Mouse (Mus musculus) midbrain, embryonic 15.5 days (tissue): ENCODE measurements around the gene Tmem8. TPM values are rescaled to one million over a fixed set of nuclear protein-coding genes. Genes with fewer than 3 reads are reported as not detected.

ENCODE experiments used
- ATAC-seq: fragments of 200-750 bp; cut with Nextera tagmentation; replicated peaks from 2 replicates; pipeline ENCODE4 v1.8.0; 2017; ENCODE audit warnings: moderate TSS enrichment
- H3K27ac ChIP-seq: fragments of 300-500 bp; sonication (generic); 2 replicates; pipeline ENCODE4 v1.5.1; 2015; ENCODE audit warnings: mild to moderate bottlenecking, inconsistent platforms
- H3K27me3 ChIP-seq: fragments of 300-500 bp; sonication (generic); replicated peaks from 2 replicates; pipeline ENCODE4 v1.6.1; 2015; ENCODE audit warnings: inconsistent platforms
- H3K36me3 ChIP-seq: fragments of 300-500 bp; sonication (generic); replicated peaks from 2 replicates; pipeline ENCODE4 v1.6.1; 2015; ENCODE audit warnings: inconsistent platforms
- H3K4me1 ChIP-seq: fragments of 300-500 bp; sonication (generic); 2 replicates; pipeline ENCODE4 v1.6.1; 2015; ENCODE audit warnings: inconsistent platforms
- H3K4me2 ChIP-seq: fragments of 300-500 bp; sonication (generic); 2 replicates; pipeline ENCODE4 v1.6.1; 2015; ENCODE audit warnings: inconsistent platforms, mild to moderate bottlenecking, moderate library complexity
- H3K4me3 ChIP-seq: fragments of 300-500 bp; sonication (generic); 2 replicates; pipeline ENCODE4 v1.5.1; 2015; ENCODE audit warnings: mild to moderate bottlenecking, inconsistent platforms
- H3K9ac ChIP-seq: fragments of 300-500 bp; sonication (generic); 2 replicates; pipeline ENCODE4 v1.6.1; 2015; ENCODE audit warnings: mild to moderate bottlenecking, inconsistent platforms
- H3K9me3 ChIP-seq: fragments of 300-500 bp; sonication (generic); 2 replicates; pipeline ENCODE4 v1.6.1; 2016; ENCODE audit warnings: inconsistent platforms
- WGBS: fragments of 180-500 bp; shearing (Covaris S2); methylation state at CpG from one replicate; pipeline ENCODE4 v1.1.7; 2015; ENCODE audit warnings: mixed read lengths; 5-methylcytosine and 5-hydroxymethylcytosine counted together
- polyA plus RNA-seq: library from polyadenylated mRNA; unstranded; fragments of >200 nt; fragmentation: Nextera tagmentation; extraction: Ambion mirVana; gene quantifications from 2 replicates; pipeline ENCODE4 v1.2.1, GENCODE M21; 2015

The Tmem8 gene
- polyA plus RNA-seq, result 4.0 and 4.6 TPM in 2 replicates

GRCm38 (mm10) chr17:26113181-26113948 is at the start of gene Tmem8:
TSS of gene Tmem8 (plus strand) at chr17:26113299.
- under 1% methylated on average over 66 of the region's 75 CpGs for WGBS
- peak within 1 kb of the TSS; percentile 75 for H3K4me3 ChIP-seq
- no peaks in the 10 kb centered on the region for H3K36me3 ChIP-seq
- peak within 1 kb of the TSS; percentile 75 for H3K4me2 ChIP-seq
- ATAC-seq, result peak; percentile 77
- H3K4me1 ChIP-seq, result peaks cover 6% of the 10 kb centered on the region
- peaks cover 37% of the 10 kb centered on the region for H3K27me3 ChIP-seq
- peak within 1 kb of the TSS; percentile 67 for H3K9ac ChIP-seq
- no peaks in the 10 kb centered on the region for H3K9me3 ChIP-seq
- peak within 1 kb of the TSS; percentile 64 for H3K27ac ChIP-seq

GRCm38 (mm10) chr17:26064916-26065315 is 48.2 kb upstream of the Tmem8 start:
- Histone ChIP-seq H3K4me1 (peaks cover 69% of the 10 kb centered on the region), H3K9ac (no peak overlapping the region), H3K4me3 (0 out of 2 replicates have a peak overlapping the region, but pooled peaks have one; percentile 0), H3K27ac (no peak overlapping the region), H3K27me3 (no peaks in the 10 kb centered on the region), H3K36me3 (peaks cover 9% of the 10 kb centered on the region; the same call in 1 of the 2 replicates), H3K4me2 (peak overlapping the region; percentile 98), H3K9me3 (no peaks in the 10 kb centered on the region)
- 70% methylated on average over 6 of the region's 6 CpGs for WGBS
- no peak for ATAC-seq

- Histone ChIP-seq H3K9me3 (no peaks in the 10 kb centered on the region), H3K9ac (peak overlapping the region; percentile 93), H3K27ac (no peak overlapping the region), H3K4me3 (peak overlapping the region; percentile 83), H3K4me1 (peaks cover 65% of the 10 kb centered on the region), H3K27me3 (0 out of 2 replicates have a peak, but pooled peaks cover 3% of the 10 kb centered on the region), H3K4me2 (peak overlapping the region; percentile 98), H3K36me3 (peaks cover 9% of the 10 kb centered on the region; the same call in 1 of the 2 replicates)
- ATAC-seq, result no peak
- 90% methylated on average over 7 of the region's 7 CpGs for WGBS
Measured at GRCm38 (mm10) chr17:26066488-26067020, 46.5 kb upstream of the Tmem8 start.

GRCm38 (mm10) chr17:26068024-26068830 is 44.9 kb upstream of the Tmem8 start:
- peak; percentile 48; the same call in 1 of the 2 replicates for ATAC-seq
- H3K4me1 ChIP-seq, result peaks cover 50% of the 10 kb centered on the region
- H3K27me3 ChIP-seq, result 0 out of 2 replicates have a peak, but pooled peaks cover 3% of the 10 kb centered on the region

GRCm38 (mm10) chr17:26068831-26069739 is 44.0 kb upstream of the Tmem8 start, which contains the start of gene Rab11fip3:
TSS of gene Rab11fip3 (minus strand) at chr17:26069555.
- peak; percentile 94 for ATAC-seq
- Histone ChIP-seq H3K36me3 (no peaks in the 10 kb centered on the region), H3K9ac (peak within 1 kb of the TSS; percentile 93), H3K4me3 (peak within 1 kb of the TSS; percentile 83), H3K4me2 (peak within 1 kb of the TSS; percentile 98), H3K27me3 (0 out of 2 replicates have a peak, but pooled peaks cover 3% of the 10 kb centered on the region), H3K27ac (peak within 1 kb of the TSS; percentile 91), H3K9me3 (no peaks in the 10 kb centered on the region), H3K4me1 (peaks cover 41% of the 10 kb centered on the region)
- WGBS, result under 1% methylated on average over 94 of the region's 94 CpGs

More at GRCm38 (mm10) chr17:26068024-26068830, 44.9 kb upstream of the Tmem8 start:
- Histone ChIP-seq H3K4me3 (peak overlapping the region; percentile 83), H3K36me3 (0 out of 2 replicates have a peak, but pooled peaks cover 2% of the 10 kb centered on the region), H3K27ac (peak overlapping the region; percentile 91), H3K9me3 (no peaks in the 10 kb centered on the region), H3K9ac (peak overlapping the region; percentile 93), H3K4me2 (peak overlapping the region; percentile 98)
- 1% methylated on average over 44 of the region's 44 CpGs for WGBS

GRCm38 (mm10) chr17:26070136-26070535 is 43.0 kb upstream of the Tmem8 start:
- Histone ChIP-seq H3K27ac (no peak overlapping the region), H3K27me3 (0 out of 2 replicates have a peak, but pooled peaks cover 3% of the 10 kb centered on the region), H3K9me3 (no peaks in the 10 kb centered on the region), H3K4me1 (peaks cover 30% of the 10 kb centered on the region), H3K4me3 (peak overlapping the region; percentile 83), H3K4me2 (peak overlapping the region; percentile 98), H3K36me3 (no peaks in the 10 kb centered on the region), H3K9ac (peak overlapping the region; percentile 93; the same call in 1 of the 2 replicates)
- WGBS, result 38% methylated on average over 6 of the region's 6 CpGs
- ATAC-seq, result no peak

- H3K36me3 ChIP-seq, result no peaks in the 10 kb centered on the region
- H3K27ac ChIP-seq, result no peak overlapping the region
- 0 out of 2 replicates have a peak, but pooled peaks cover 3% of the 10 kb centered on the region for H3K27me3 ChIP-seq
- H3K4me3 ChIP-seq, result no peak overlapping the region
- no peaks in the 10 kb centered on the region for H3K9me3 ChIP-seq
- no peaks in the 10 kb centered on the region for H3K4me1 ChIP-seq
- no peak overlapping the region for H3K9ac ChIP-seq
- H3K4me2 ChIP-seq, result no peak overlapping the region
- WGBS, result 74% methylated on average over 3 of the region's 3 CpGs
- no peak for ATAC-seq
Measured at GRCm38 (mm10) chr17:26075246-26075645, 37.9 kb upstream of the Tmem8 start.

- no peak for ATAC-seq
- no peak overlapping the region for H3K9ac ChIP-seq
Measured at GRCm38 (mm10) chr17:26078851-26079250, 34.2 kb upstream of the Tmem8 start.

GRCm38 (mm10) chr17:26080867-26081266 is 32.2 kb upstream of the Tmem8 start:
- Histone ChIP-seq H3K36me3 (no peaks in the 10 kb centered on the region; the same call in 1 of the 2 replicates), H3K9me3 (no peaks in the 10 kb centered on the region), H3K4me2 (no peak overlapping the region), H3K27ac (no peak overlapping the region), H3K4me3 (no peak overlapping the region), H3K9ac (no peak overlapping the region), H3K4me1 (no peaks in the 10 kb centered on the region), H3K27me3 (no peaks in the 10 kb centered on the region)
- no peak for ATAC-seq
- 56% methylated on average over 2 of the region's 2 CpGs for WGBS

More at GRCm38 (mm10) chr17:26078851-26079250, 34.2 kb upstream of the Tmem8 start:
- Histone ChIP-seq H3K4me2 (no peak overlapping the region), H3K36me3 (no peaks in the 10 kb centered on the region; the same call in 1 of the 2 replicates), H3K27me3 (no peaks in the 10 kb centered on the region), H3K4me1 (no peaks in the 10 kb centered on the region), H3K4me3 (no peak overlapping the region), H3K9me3 (no peaks in the 10 kb centered on the region), H3K27ac (no peak overlapping the region)
- 74% methylated on average over 2 of the region's 2 CpGs for WGBS

- H3K4me2 ChIP-seq, result no peak overlapping the region
- H3K4me3 ChIP-seq, result no peak overlapping the region
- 94% methylated on average over 9 of the region's 9 CpGs for WGBS
- no peak for ATAC-seq
- no peak overlapping the region for H3K9ac ChIP-seq
- no peak overlapping the region for H3K27ac ChIP-seq
- no peaks in the 10 kb centered on the region; the same call in 1 of the 2 replicates for H3K36me3 ChIP-seq
- no peaks in the 10 kb centered on the region for H3K9me3 ChIP-seq
- H3K27me3 ChIP-seq, result no peaks in the 10 kb centered on the region
- H3K4me1 ChIP-seq, result peaks cover 7% of the 10 kb centered on the region
Measured at GRCm38 (mm10) chr17:26087059-26087564, 26.0 kb upstream of the Tmem8 start.
